Mouse (Mus musculus): ENCODE results near the gene Ugt1a2.

- TF ChIP-seq POLR2A (IDR thresholded peaks at IDR 0.05; ENCODE audit: insufficient read depth, low read depth, low read length) (no peak), CTCF (IDR thresholded peaks at IDR 0.05; ENCODE audit: insufficient read depth, low read depth, low read length) (no peak)
Measured at GRCm38 (mm10) chr1:88158430-88158829, 42.0 kb upstream of the Ugt1a2 start.
